Mouse (Mus musculus) left cerebral cortex, adult 2 months (tissue): ENCODE data around the gene Akap8l. TPM values are rescaled to one million over a fixed set of nuclear protein-coding genes. Genes with fewer than 3 reads are reported as not detected.

Experiments used
- DNase-seq, 2 experiments: peaks; one replicate each; pipeline ENCODE4 v3.0.0; 2021 to 2022; ENCODE audit warnings: low spot score in 2 of 2, mixed read lengths in 1 of 2; ENCODE audit errors: extremely low spot score in 1 of 2
- H3K27ac ChIP-seq: fragments of 200-600 bp; 2 replicates; pipeline ENCODE4 v1.8.1; 2022
- H3K4me3 ChIP-seq: fragments of 200-600 bp; 2 replicates; pipeline ENCODE4 v1.8.1; 2022
- CTCF ChIP-seq: fragments of 200-600 bp; IDR thresholded peaks from 2 replicates; pipeline ENCODE4 v1.8.1; 2022; ENCODE audit warnings: antibody characterized with exemption, mild to moderate bottlenecking, moderate library complexity
- intact Hi-C: fragments of 180-260 bp; cut with DNase I; formaldehyde crosslinking; loops from one replicate; pipeline ENCODE4 v1.15.1; 2025
- total RNA-seq, 2 experiments: library from RNA; stranded (reverse); gene quantifications; 2 replicates each; pipeline ENCODE4 v1.2.3; 2021

Akap8l gene
- total RNA-seq, 2 experiments from 2014 or later: 230 to 236 TPM

- no peak for DNase-seq
- intact Hi-C loops: no loop called here
- no peak overlapping the region; the same call in 1 of the 2 replicates for H3K27ac ChIP-seq
- TF ChIP-seq CTCF: no peak
- no peak overlapping the region for H3K4me3 ChIP-seq
Measured at GRCm38 (mm10) chr17:32356766-32357760, 6.7 kb upstream of the Akap8l start.

GRCm38 (mm10) chr17:32356281-32356680 is 5.9 kb upstream of the Akap8l start:
- H3K27ac ChIP-seq: no peak overlapping the region
- no peak overlapping the region for H3K4me3 ChIP-seq
- no peak for DNase-seq
- no peak for TF ChIP-seq CTCF
- intact Hi-C loops: no loop called here

GRCm38 (mm10) chr17:32355031-32355430 is 4.6 kb upstream of the Akap8l start:
- no peak overlapping the region for H3K4me3 ChIP-seq
- DNase-seq: no peak
- intact Hi-C loops: no loop called here

GRCm38 (mm10) chr17:32354211-32354610 is 3.8 kb upstream of the Akap8l start:
- no peak for TF ChIP-seq CTCF
- Histone ChIP-seq H3K27ac (peak overlapping the region; percentile 32), H3K4me3 (no peak overlapping the region)
- intact Hi-C loops: no loop called here
- DNase-seq: peak in 1 of 2 experiments; percentile 9

More at GRCm38 (mm10) chr17:32355031-32355430, 4.6 kb upstream of the Akap8l start:
- H3K27ac ChIP-seq: no peak overlapping the region
- TF ChIP-seq CTCF: no peak

GRCm38 (mm10) chr17:32353696-32354095 is 3.3 kb upstream of the Akap8l start:
- intact Hi-C loops: no loop called here
- TF ChIP-seq CTCF: no peak
- H3K27ac ChIP-seq: peak overlapping the region; percentile 32; the same call in 1 of the 2 replicates
- peak; percentile 41 to 66 for DNase-seq
- no peak overlapping the region for H3K4me3 ChIP-seq

- intact Hi-C loops: no loop called here
- TF ChIP-seq CTCF: no peak
- Histone ChIP-seq H3K4me3 (no peak overlapping the region), H3K27ac (no peak overlapping the region)
- DNase-seq: peak in 1 of 2 experiments; percentile 6
Measured at GRCm38 (mm10) chr17:32351726-32352125, 1.3 kb upstream of the Akap8l start.

- TF ChIP-seq CTCF: no peak
- Histone ChIP-seq H3K27ac (no peak overlapping the region; the same call in 1 of the 2 replicates), H3K4me3 (no peak overlapping the region; the same call in 1 of the 2 replicates)
- DNase-seq: peak in 1 of 2 experiments; percentile 8
- intact Hi-C loops: no loop called here
Measured at GRCm38 (mm10) chr17:32351269-32351668, 862 bp upstream of the Akap8l start.

- peak overlapping the region; percentile 93 for H3K4me3 ChIP-seq
- intact Hi-C loops: loop anchor here (1.0 to 2.0 kb wide), 3 partner anchors 39 to 144 kb away; partner anchors contain the start of gene Wiz
- no peak for TF ChIP-seq CTCF
- DNase-seq: peak in 1 of 2 experiments; percentile 61
- peak overlapping the region; percentile 95 for H3K27ac ChIP-seq
Measured at GRCm38 (mm10) chr17:32349851-32350381, 491 bp downstream of the Akap8l start.

GRCm38 (mm10) chr17:32349037-32349732 is 1.2 kb downstream of the Akap8l start:
- intact Hi-C loops: loop anchor here (1.0 to 2.0 kb wide), 3 partner anchors 40 to 145 kb away; partner anchors contain the start of gene Wiz
- Histone ChIP-seq H3K4me3 (peak overlapping the region; percentile 93), H3K27ac (peak overlapping the region; percentile 95)
- peak; percentile 92 for TF ChIP-seq CTCF
- no peak for DNase-seq

GRCm38 (mm10) chr17:32348406-32348805 is 2.0 kb downstream of the Akap8l start:
- no peak for DNase-seq
- intact Hi-C loops: loop anchor here (2.0 kb wide), 1 partner anchor 84 kb away; no protein-coding TSS in a partner anchor
- Histone ChIP-seq H3K4me3 (peak overlapping the region; percentile 93), H3K27ac (no peak overlapping the region)
- no peak for TF ChIP-seq CTCF

GRCm38 (mm10) chr17:32341102-32341501 is 9.3 kb downstream of the Akap8l start:
- intact Hi-C loops: no loop called here
- no peak for DNase-seq
- no peak overlapping the region for H3K4me3 ChIP-seq
- no peak for TF ChIP-seq CTCF
- no peak overlapping the region for H3K27ac ChIP-seq
